Mouse (Mus musculus): ENCODE results near the gene Vmn1r43.
"Not testable (repeated sequence)": the region's sequence is repeated elsewhere in the genome, so short reads cannot be mapped to it uniquely, and the experiment has no call there.

Gene Vmn1r43

DNA sequence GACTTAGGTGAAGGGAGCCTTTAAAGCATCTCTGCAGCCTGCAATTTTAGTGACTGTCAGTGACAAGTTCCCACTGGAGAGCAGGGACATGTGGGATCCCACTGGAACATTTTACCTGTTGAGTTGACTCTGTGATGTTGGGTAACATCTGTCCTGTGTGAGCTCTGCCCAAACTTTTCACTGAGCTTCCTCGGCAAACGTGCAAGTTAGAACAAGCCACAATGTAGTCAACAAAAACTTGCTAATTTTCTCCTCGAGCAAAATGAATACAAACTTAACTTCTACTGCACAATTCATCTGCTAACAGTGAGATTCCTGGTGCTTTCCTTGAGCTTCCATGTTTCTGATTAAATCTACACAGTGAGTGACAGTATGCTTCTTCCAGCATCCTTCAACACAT, at the start of gene Vmn1r43, which contains the start of gene Vmn1r42:
Gene Vmn1r43 (minus strand): TSS at position 101 of the 400 bp plus-strand sequence.
Gene Vmn1r42 (minus strand): TSS at position 101 of the 400 bp plus-strand sequence.
- DNase-seq (ENCODE audit: low read depth, low spot score), result not testable (repeated sequence)

- no peak for DNase-seq (ENCODE audit: low read depth, low spot score)
Measured at GRCm38 (mm10) chr6:89883812-89884211, 7.6 kb upstream of the Vmn1r43 start.

- no peak for DNase-seq (ENCODE audit: low read depth, low spot score)
Measured at GRCm38 (mm10) chr6:89883360-89883759, 7.1 kb upstream of the Vmn1r43 start, which contains the start of gene Vmn1r44. Gene Vmn1r44, plus strand, starts transcription at chr6:89883660.

- DNase-seq (ENCODE audit: low read depth, low spot score), result no peak
Measured at GRCm38 (mm10) chr6:89880867-89881266, 4.7 kb upstream of the Vmn1r43 start.

GRCm38 (mm10) chr6:89876963-89877362, 750 bp upstream of the Vmn1r43 start:
- DNase-seq (ENCODE audit: low read depth, low spot score), result no peak

DNA sequence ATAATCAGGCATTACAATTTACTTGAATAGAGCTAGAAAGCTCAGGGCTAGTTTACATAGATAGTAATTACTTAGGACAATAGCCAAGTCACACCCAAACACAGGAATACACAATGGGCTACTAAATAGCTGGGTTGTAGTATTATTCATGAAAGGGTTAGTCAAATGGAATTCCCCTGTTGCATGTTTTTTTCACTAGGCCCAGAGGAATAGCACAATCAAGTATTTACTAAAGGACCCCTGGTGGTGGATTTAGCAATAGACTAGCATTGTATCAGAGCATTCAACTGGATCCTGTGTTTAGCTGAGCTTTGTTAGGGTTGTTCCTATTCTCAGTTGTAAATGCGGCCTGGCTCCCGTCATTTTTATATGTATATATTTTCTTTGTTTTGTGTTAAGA, 8.2 kb downstream of the Vmn1r43 start:
- DNase-seq (ENCODE audit: low read depth, low spot score), result no peak

- DNase-seq (ENCODE audit: low read depth, low spot score), result no peak
Measured at GRCm38 (mm10) chr6:89867276-89867675, 8.9 kb downstream of the Vmn1r43 start.

DNA sequence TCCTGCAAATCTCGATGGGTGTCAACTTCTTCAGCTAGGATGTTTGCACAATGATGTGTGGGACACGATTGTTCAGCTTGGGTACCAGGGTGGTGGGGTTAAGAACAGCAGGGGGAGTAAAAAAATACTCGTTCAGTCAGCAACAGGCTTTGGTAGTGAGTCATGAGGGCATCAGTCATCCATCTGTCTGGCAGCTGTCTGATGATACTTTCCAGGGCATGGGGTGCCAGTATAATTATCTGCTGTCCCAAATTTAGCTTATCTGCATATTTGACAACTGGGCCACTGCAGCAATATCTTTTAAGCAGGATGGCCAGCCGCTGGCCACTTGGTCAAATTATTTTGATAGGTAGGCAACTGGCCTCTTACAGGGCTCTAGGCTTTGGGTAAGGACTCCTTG, 12.4 kb downstream of the Vmn1r43 start:
- DNase-seq (ENCODE audit: low read depth, low spot score), result no peak

DNA sequence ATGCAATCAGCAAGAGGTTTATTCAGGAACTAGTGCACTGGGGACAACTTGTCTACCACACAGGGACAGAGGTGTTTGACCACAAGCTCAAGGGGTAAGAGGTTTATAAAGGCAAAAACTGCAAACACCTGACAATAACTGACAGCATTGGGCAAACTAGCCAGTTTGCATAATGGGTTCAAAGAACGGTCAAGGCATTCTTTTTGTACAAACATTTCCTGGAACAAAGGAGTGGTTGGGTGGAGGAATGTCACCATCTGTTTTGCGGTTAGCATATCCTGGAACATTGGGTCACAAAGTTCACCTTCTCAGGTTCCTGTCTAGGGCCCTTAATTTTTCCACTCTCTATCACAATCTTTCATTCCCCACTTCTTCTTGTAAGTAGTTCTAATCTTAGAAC, 16.4 kb downstream of the Vmn1r43 start:
- no peak for DNase-seq (ENCODE audit: low read depth, low spot score)

DNA sequence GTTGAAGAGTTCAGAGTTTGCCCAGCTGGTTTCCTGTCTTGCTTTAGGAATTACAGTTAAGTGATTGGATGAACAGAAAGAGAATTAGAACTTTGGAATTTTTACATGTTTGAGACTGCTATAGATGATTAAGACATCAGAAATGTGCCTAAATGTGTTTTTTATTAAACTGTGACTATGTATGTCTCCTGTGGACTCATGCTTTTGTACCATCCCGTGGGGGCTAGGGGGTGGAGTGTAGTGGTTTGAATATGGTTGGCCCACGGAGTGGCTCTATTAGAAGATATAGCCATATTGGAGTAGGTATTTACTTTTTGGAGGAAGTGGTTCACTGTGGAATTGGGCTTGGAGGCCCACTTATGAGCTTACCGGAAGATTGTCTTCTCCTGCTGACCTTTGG, 18.7 kb downstream of the Vmn1r43 start:
- no peak for DNase-seq (ENCODE audit: low read depth, low spot score)
